Mouse (Mus musculus): ENCODE measurements around the gene Ctla2a. TPM values are rescaled to one million over a fixed set of nuclear protein-coding genes. Genes with fewer than 3 reads are reported as not detected.

Ctla2a gene
- 10 to 100 TPM; 62.2 to 75.2 TPM for polyA plus RNA-seq (2017; shearing (Covaris generic))

GRCm38 (mm10) chr13:60936500-60936901, at the start of gene Ctla2a, which contains the start of gene Gm49391:
TSS of gene Ctla2a (minus strand) at chr13:60936625.
TSS of gene Gm49391 (minus strand) at chr13:60936571.

GRCm38 (mm10) chr13:60941884-60942283, 5.5 kb upstream of the Ctla2a start, which contains the start of gene Tpbpa:
TSS of gene Tpbpa (minus strand) at chr13:60941984.

GRCm38 (mm10) chr13:60935490-60935889, 935 bp downstream of the Ctla2a start, which contains the start of gene Gm49393:
TSS of gene Gm49393 (minus strand) at chr13:60935590.

GRCm38 (mm10) chr13:60904780-60905179, 31.6 kb downstream of the Ctla2a start, which contains the start of gene Tpbpb:
TSS of gene Tpbpb (minus strand) at chr13:60904880.

GRCm38 (mm10) chr13:60897328-60897727, 39.1 kb downstream of the Ctla2a start, which contains the start of gene Ctla2b:
TSS of gene Ctla2b (minus strand) at chr13:60897447.

GRCm38 (mm10) chr13:60896794-60897193, 39.6 kb downstream of the Ctla2a start, which contains the start of gene Gm49392:
TSS of gene Gm49392 (minus strand) at chr13:60896894.

Other genes starting within 250 kb of the Ctla2a start
- gene BC051665, start 150.3 kb downstream of the Ctla2a start, polyA plus RNA-seq (2017; shearing (Covaris generic)), result under 1 TPM in 1 of 2 experiments, not detected in 1; 0.62 TPM
- gene Ctsll3, start 133.8 kb downstream of the Ctla2a start, polyA plus RNA-seq (2017; shearing (Covaris generic)), result not detected
- 1 to 10 TPM in 1 of 2 experiments, under 1 TPM in 1; 0.92 to 4.8 TPM for gene 4930486L24Rik, start 72.2 kb downstream of the Ctla2a start, polyA plus RNA-seq (2017; shearing (Covaris generic))
- under 1 TPM; 0.29 to 0.81 TPM for gene Gm49392, start 39.7 kb downstream of the Ctla2a start, polyA plus RNA-seq (2017; shearing (Covaris generic))
- 1 to 10 TPM; 5.1 to 7.9 TPM for gene Ctla2b, start 39.2 kb downstream of the Ctla2a start, polyA plus RNA-seq (2017; shearing (Covaris generic))
- gene Tpbpb, start 31.7 kb downstream of the Ctla2a start, polyA plus RNA-seq (2017; shearing (Covaris generic)), result not detected
- not detected for gene Gm49393, start 1.0 kb downstream of the Ctla2a start, polyA plus RNA-seq (2017; shearing (Covaris generic))
- gene Gm49391, start 54 bp downstream of the Ctla2a start, polyA plus RNA-seq (2017; shearing (Covaris generic)), result not detected
- under 1 TPM in 1 of 2 experiments, not detected in 1; 0.17 TPM for gene Tpbpa, start 5.4 kb upstream of the Ctla2a start, polyA plus RNA-seq (2017; shearing (Covaris generic))
- 1 to 10 TPM in 1 of 2 experiments, under 1 TPM in 1; 0.17 to 1.2 TPM for gene Ctsj, start 69.3 kb upstream of the Ctla2a start, polyA plus RNA-seq (2017; shearing (Covaris generic))
- under 1 TPM in 1 of 2 experiments, not detected in 1; 0.49 TPM for gene Ctsq, start 104.0 kb upstream of the Ctla2a start, polyA plus RNA-seq (2017; shearing (Covaris generic))
- not detected for gene Ctsr, start 227.6 kb upstream of the Ctla2a start, polyA plus RNA-seq (2017; shearing (Covaris generic))